Mouse (Mus musculus) kidney, postnatal 10 days (tissue): Measurements from ENCODE around the gene 1700003E16Rik.

ENCODE experiments used
- DNase-seq: peaks from one replicate; pipeline ENCODE4 v3.0.0; 2021; ENCODE audit warnings: mixed read lengths

1700003E16Rik gene

GRCm38 (mm10) chr6:83207361-83208049 lies 51.3 kb downstream of the 1700003E16Rik start:
- DNase-seq: no peak

- DNase-seq: no peak
Observed at GRCm38 (mm10) chr6:83208050-83208400, 51.8 kb downstream of the 1700003E16Rik start.

- DNase-seq: peak; percentile 52
Observed at GRCm38 (mm10) chr6:83210495-83210894, 54.3 kb downstream of the 1700003E16Rik start.

- DNase-seq: no peak
Observed at GRCm38 (mm10) chr6:83211526-83211925, 55.3 kb downstream of the 1700003E16Rik start.
